Comparison of ENCODE assay signal across 12 mouse cellular contexts in the genomic region with DNA sequence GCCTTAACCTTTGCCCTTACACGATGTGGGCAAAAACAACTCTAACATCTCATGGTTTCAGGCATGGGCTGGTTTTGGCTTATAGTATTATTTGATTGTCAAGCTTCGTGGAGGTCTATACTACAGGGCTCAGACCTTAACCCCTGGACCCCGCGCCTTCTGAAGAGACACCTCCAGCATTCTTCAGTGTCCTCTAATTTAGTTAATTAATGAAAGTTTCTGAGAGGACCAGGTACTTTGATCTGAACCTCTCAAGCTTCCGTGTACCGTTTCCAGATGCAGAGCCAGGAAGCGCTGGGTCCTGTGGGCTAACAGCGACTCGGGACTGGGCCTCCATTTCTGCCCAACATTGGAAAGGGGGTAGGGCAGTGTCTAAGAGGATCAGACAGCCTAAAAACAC.
DNase-seq lines count a peak whose midpoint lies in the region; ATAC-seq and TF ChIP-seq lines count a peak whose summit lies in the region.
"Had no signal": no experiment of that assay in that cellular context is flagged by ENCODE, and none has a peak within 500 bp of the region (broad histone marks: within the 10 kb centered on the region; RNA-seq: fewer than 3 reads in every experiment).

No protein-coding gene starts in this region.

- no peak for TF ChIP-seq POLR2A in small intestine, adult 2 months (IDR thresholded peaks at IDR 0.05; ENCODE audit: low read depth, low read length)

- H3K9ac ChIP-seq in lung, embryonic 14.5 days, result no peak overlapping the region
- H3K9ac ChIP-seq in kidney, embryonic 14.5 days (ENCODE audit: low read depth, low read length), result no peak overlapping the region
- H3K9ac ChIP-seq: heart, embryonic 15.5 days had no signal

- no peak for DNase-seq in lung, embryonic 14.5 days
- DNase-seq in lung, postnatal 36 days, result no peak
- DNase-seq in embryonic facial prominence, embryonic 10.5 days (ENCODE audit: low spot score), result no peak
- no peak for DNase-seq in embryo, embryonic 9.5 days (ENCODE audit: extremely low spot score)
- DNase-seq: left cerebral cortex, postnatal 4 days; right cerebral cortex, postnatal 4 days; thymus, adult 2 months had no signal

- 0 out of 2 replicates have a peak, but pooled peaks cover 11% of the 10 kb centered on the region for H3K4me1 ChIP-seq in lung, embryonic 14.5 days (ENCODE audit: insufficient read depth)
- peaks cover 57% of the 10 kb centered on the region for H3K4me1 ChIP-seq in embryonic facial prominence, embryonic 10.5 days
- peaks cover 28% of the 10 kb centered on the region for H3K4me1 ChIP-seq in kidney, embryonic 14.5 days (ENCODE audit: control insufficient read depth, insufficient read depth, low read length)
- peaks cover 8% of the 10 kb centered on the region for H3K4me1 ChIP-seq in small intestine, adult 2 months (ENCODE audit: control insufficient read depth, insufficient read depth, insufficient read length, low read length)

- H3K27me3 ChIP-seq in lung, embryonic 14.5 days (ENCODE audit: insufficient read depth, low read length), result no peaks in the 10 kb centered on the region
- peaks cover 28% of the 10 kb centered on the region for H3K27me3 ChIP-seq in embryonic facial prominence, embryonic 10.5 days (replicated peaks; ENCODE audit: low read depth, poor library complexity, severe bottlenecking)
- H3K27me3 ChIP-seq in kidney, embryonic 14.5 days (ENCODE audit: control insufficient read depth, insufficient read depth, low read length), result no peaks in the 10 kb centered on the region
- H3K27me3 ChIP-seq in small intestine, adult 2 months (ENCODE audit: control insufficient read depth, insufficient read depth, low read length), result no peaks in the 10 kb centered on the region
- H3K27me3 ChIP-seq: heart, embryonic 15.5 days had no signal

- WGBS in lung, embryonic 14.5 days, result 69% methylated on average over 9 of the region's 9 CpGs
- WGBS in embryonic facial prominence, embryonic 10.5 days, result 63% methylated on average over 9 of the region's 9 CpGs
- WGBS in kidney, embryonic 14.5 days, result 57% methylated on average over 9 of the region's 9 CpGs
- 32% methylated on average over 9 of the region's 9 CpGs for WGBS in small intestine, adult 2 months

- H3K4me2 ChIP-seq in lung, embryonic 14.5 days, result 0 out of 2 replicates have a peak overlapping the region, but pooled peaks have one; percentile 88
- H3K4me2 ChIP-seq in kidney, embryonic 14.5 days (replicated peaks; ENCODE audit: low read depth, low read length), result no peak overlapping the region

- no peak for ATAC-seq in lung, embryonic 14.5 days (ENCODE audit: insufficient read depth)
- no peak for ATAC-seq in kidney, embryonic 14.5 days (ENCODE audit: low FRiP score, low TSS enrichment)
- no peak for ATAC-seq in inflammation-experienced regulatory T-cells, adult 6 months
- ATAC-seq in frontal cortex, adult (ENCODE audit: low TSS enrichment), result no peak

- H3K27ac ChIP-seq in lung, embryonic 14.5 days (ENCODE audit: low read depth), result peak overlapping the region; percentile 37
- H3K27ac ChIP-seq in embryonic facial prominence, embryonic 10.5 days (replicated peaks), result peak overlapping the region; percentile 76
- peak overlapping the region; percentile 59; the same call in 1 of the 2 replicates for H3K27ac ChIP-seq in kidney, embryonic 14.5 days (ENCODE audit: low read depth, low read length)
- H3K27ac ChIP-seq in small intestine, adult 2 months (ENCODE audit: insufficient read depth, low read depth, low read length), result peak overlapping the region; percentile 23
- H3K27ac ChIP-seq: heart, embryonic 15.5 days had no signal

- H3K9me3 ChIP-seq in lung, embryonic 14.5 days (ENCODE audit: low read depth, low read length), result no peaks in the 10 kb centered on the region
- no peaks in the 10 kb centered on the region for H3K9me3 ChIP-seq in embryonic facial prominence, embryonic 10.5 days
- H3K9me3 ChIP-seq in kidney, embryonic 14.5 days (ENCODE audit: control insufficient read depth, low read length), result no peaks in the 10 kb centered on the region
- H3K9me3 ChIP-seq: heart, embryonic 15.5 days had no signal

- no peak for TF ChIP-seq CTCF in lung, embryonic 14.5 days (IDR thresholded peaks at IDR 0.05; ENCODE audit: low read depth)
- TF ChIP-seq CTCF in small intestine, adult 2 months (IDR thresholded peaks at IDR 0.05; ENCODE audit: extremely low read depth, insufficient read length, insufficient replicate concordance, low read depth, low read length), result no peak

- no peaks in the 10 kb centered on the region for H3K36me3 ChIP-seq in lung, embryonic 14.5 days (ENCODE audit: insufficient read depth)
- no peaks in the 10 kb centered on the region for H3K36me3 ChIP-seq in embryonic facial prominence, embryonic 10.5 days (replicated peaks)
- no peaks in the 10 kb centered on the region for H3K36me3 ChIP-seq in kidney, embryonic 14.5 days (ENCODE audit: control insufficient read depth, insufficient read depth, low read length)
- H3K36me3 ChIP-seq in small intestine, adult 2 months (ENCODE audit: control insufficient read depth, insufficient read depth, low read length), result no peaks in the 10 kb centered on the region
- H3K36me3 ChIP-seq: heart, embryonic 15.5 days had no signal

- no peak overlapping the region for H3K4me3 ChIP-seq in lung, embryonic 14.5 days (ENCODE audit: low read depth, low read length)
- H3K4me3 ChIP-seq in embryonic facial prominence, embryonic 10.5 days, result no peak overlapping the region
- no peak overlapping the region for H3K4me3 ChIP-seq in kidney, embryonic 14.5 days (ENCODE audit: low read length)
- no peak overlapping the region for H3K4me3 ChIP-seq in small intestine, adult 2 months (ENCODE audit: low read depth, low read length)
- H3K4me3 ChIP-seq: heart, embryonic 15.5 days had no signal

Comparison
In these comparisons a context has a peak if more than half of its experiments do, and no peak if none do; other contexts are left out.
1. H3K27ac ChIP-seq: peak in every context shown above with its lines; median percentile 76 in embryonic facial prominence, embryonic 10.5 days; 59 in kidney, embryonic 14.5 days; 37 in lung, embryonic 14.5 days; 23 in small intestine, adult 2 months.